Comparison of ENCODE assay signal across 8 mouse cellular contexts in genomic region chr2:181497548-181497875, GRCm38 (mm10). TPM values are rescaled to one million over a fixed set of nuclear protein-coding genes. Genes with fewer than 3 reads are reported as not detected.
DNase-seq lines count a peak whose midpoint lies in the region; ATAC-seq and TF ChIP-seq lines count a peak whose summit lies in the region.

No protein-coding gene starts in this region.

- TF ChIP-seq EP300 in liver, embryonic 14.5 days (IDR thresholded peaks at IDR 0.05; ENCODE audit: low read depth), result no peak

- no peak for TF ChIP-seq CTCF in intestine, postnatal 0 days (IDR thresholded peaks at IDR 0.05; ENCODE audit: low read depth)
- no peak; the same call in 1 of the 2 replicates for TF ChIP-seq CTCF in liver, embryonic 14.5 days (IDR thresholded peaks at IDR 0.05; ENCODE audit: low read depth)

- H3K27me3 ChIP-seq in embryonic facial prominence, embryonic 10.5 days (replicated peaks; ENCODE audit: low read depth, poor library complexity, severe bottlenecking), result no peaks in the 10 kb centered on the region
- no peaks in the 10 kb centered on the region for H3K27me3 ChIP-seq in intestine, postnatal 0 days (replicated peaks; ENCODE audit: control insufficient read depth, insufficient read depth, low read length)
- no peaks in the 10 kb centered on the region for H3K27me3 ChIP-seq in liver, embryonic 14.5 days (ENCODE audit: control insufficient read depth, insufficient read depth, low read length)

- peak; percentile 48 for DNase-seq in right cerebral cortex, adult 18-20 months
- DNase-seq in right cerebral cortex, postnatal 36 days (ENCODE audit: low spot score in 2 of 2), result no peak
- DNase-seq in embryonic facial prominence, embryonic 10.5 days (ENCODE audit: low spot score), result peak; percentile 71
- DNase-seq in heart, adult 11 months, result peak; percentile 98
- DNase-seq in liver, embryonic 14.5 days (ENCODE audit: low read depth in 3 of 3, low spot score in 3 of 3), result peak; percentile 80 to 86 (median 82)
- peak; percentile 53 to 66 for DNase-seq in natural killer cell, adult 2 months (ENCODE audit: low spot score in 2 of 2)
- peak; percentile 73 for DNase-seq in testis, postnatal 14 days (ENCODE audit: low spot score)

- ATAC-seq in intestine, postnatal 0 days, result peak; percentile 44
- ATAC-seq in liver, embryonic 14.5 days (ENCODE audit: insufficient read depth), result peak; percentile 85

- under 1% methylated on average over 12 of the region's 12 CpGs for WGBS in embryonic facial prominence, embryonic 10.5 days
- 1% methylated on average over 12 of the region's 12 CpGs for WGBS in intestine, postnatal 0 days
- 0% methylated on average over 12 of the region's 12 CpGs for WGBS in liver, embryonic 14.5 days (ENCODE audit: insufficient replicate concordance)

- peaks cover 34% of the 10 kb centered on the region for H3K36me3 ChIP-seq in embryonic facial prominence, embryonic 10.5 days (replicated peaks)
- peaks cover 26% of the 10 kb centered on the region for H3K36me3 ChIP-seq in intestine, postnatal 0 days (ENCODE audit: control insufficient read depth, insufficient read depth)
- H3K36me3 ChIP-seq in liver, embryonic 14.5 days (replicated peaks; ENCODE audit: control insufficient read depth, insufficient read depth, low read depth), result peaks cover 29% of the 10 kb centered on the region

- H3K4me2 ChIP-seq in intestine, postnatal 0 days (replicated peaks; ENCODE audit: low read depth), result peak overlapping the region; percentile 91
- peak overlapping the region; percentile 75 for H3K4me2 ChIP-seq in liver, embryonic 14.5 days (ENCODE audit: low read depth)

- peak overlapping the region; percentile 88 for H3K9ac ChIP-seq in intestine, postnatal 0 days (ENCODE audit: low read depth, low read length)
- peak overlapping the region; percentile 91 for H3K9ac ChIP-seq in liver, embryonic 14.5 days (replicated peaks)

- H3K27ac ChIP-seq in embryonic facial prominence, embryonic 10.5 days (replicated peaks), result peak overlapping the region; percentile 89
- H3K27ac ChIP-seq in intestine, postnatal 0 days (ENCODE audit: low read depth, low read length), result peak overlapping the region; percentile 97
- peak overlapping the region; percentile 96 for H3K27ac ChIP-seq in liver, embryonic 14.5 days

- peaks cover 19% of the 10 kb centered on the region for H3K4me1 ChIP-seq in embryonic facial prominence, embryonic 10.5 days
- H3K4me1 ChIP-seq in intestine, postnatal 0 days (replicated peaks; ENCODE audit: control insufficient read depth, insufficient read depth, low read length), result no peaks in the 10 kb centered on the region
- H3K4me1 ChIP-seq in liver, embryonic 14.5 days (replicated peaks; ENCODE audit: control insufficient read depth in 2 of 2, insufficient read depth in 2 of 2, low read length in 1 of 2), result peaks cover 5 to 6% of the 10 kb centered on the region in 2 experiments

- no peaks in the 10 kb centered on the region for H3K9me3 ChIP-seq in embryonic facial prominence, embryonic 10.5 days
- H3K9me3 ChIP-seq in intestine, postnatal 0 days (ENCODE audit: control insufficient read depth), result no peaks in the 10 kb centered on the region
- H3K9me3 ChIP-seq in liver, embryonic 14.5 days (ENCODE audit: control insufficient read depth, low read length), result no peaks in the 10 kb centered on the region

- peak overlapping the region; percentile 75 for H3K4me3 ChIP-seq in embryonic facial prominence, embryonic 10.5 days
- H3K4me3 ChIP-seq in intestine, postnatal 0 days (ENCODE audit: low read depth, low read length), result peak overlapping the region; percentile 91
- H3K4me3 ChIP-seq in liver, embryonic 14.5 days (ENCODE audit: insufficient read depth in 1 of 2, low read depth in 2 of 2, low read length in 2 of 2), result peak overlapping the region; percentile 77 to 79

RNA-seq across cellular contexts. Expression of gene Tpd52l2, which starts 0.6 kb away (rescaled TPM):
- polyA plus RNA-seq in embryonic facial prominence, embryonic 10.5 days (2016; fragmentation: Nextera tagmentation; extraction: Ambion mirVana), result 173 and 174 TPM in 2 replicates
- 83.7 and 88.2 TPM in 2 replicates for polyA plus RNA-seq in intestine, postnatal 0 days (2015; fragmentation: Nextera tagmentation; extraction: Ambion mirVana)
- 19.6 and 36.1 TPM in 2 replicates for polyA plus RNA-seq in liver, embryonic 14.5 days (2012; rRNA removed)
- polyA plus RNA-seq in liver, embryonic 14.5 days (2014; fragmentation: Nextera tagmentation; extraction: Ambion mirVana), result 78.3 and 80.5 TPM in 2 replicates

RNA-seq across cellular contexts. Expression of gene Abhd16b, which starts 4.5 kb away (rescaled TPM):
- 0.11 and 0.16 TPM in 2 replicates for polyA plus RNA-seq in embryonic facial prominence, embryonic 10.5 days (2016; fragmentation: Nextera tagmentation; extraction: Ambion mirVana)
- 0.07 TPM in 1 of 2 replicates, not detected in the other for polyA plus RNA-seq in intestine, postnatal 0 days (2015; fragmentation: Nextera tagmentation; extraction: Ambion mirVana)
- polyA plus RNA-seq in liver, embryonic 14.5 days (2012; rRNA removed), result 0.01 TPM in 1 of 2 replicates, not detected in the other
- polyA plus RNA-seq in liver, embryonic 14.5 days (2014; fragmentation: Nextera tagmentation; extraction: Ambion mirVana), result not detected in 2 replicates

RNA-seq across cellular contexts. Expression of gene Dnajc5, which starts 22.8 kb away (rescaled TPM):
- polyA plus RNA-seq in embryonic facial prominence, embryonic 10.5 days (2016; fragmentation: Nextera tagmentation; extraction: Ambion mirVana), result 93.3 and 93.4 TPM in 2 replicates
- 60.4 and 62.9 TPM in 2 replicates for polyA plus RNA-seq in intestine, postnatal 0 days (2015; fragmentation: Nextera tagmentation; extraction: Ambion mirVana)
- 12.5 and 13.9 TPM in 2 replicates for polyA plus RNA-seq in liver, embryonic 14.5 days (2012; rRNA removed)
- polyA plus RNA-seq in liver, embryonic 14.5 days (2014; fragmentation: Nextera tagmentation; extraction: Ambion mirVana), result 20.0 and 23.7 TPM in 2 replicates

RNA-seq across cellular contexts. Expression of gene Zbtb46, which starts 38.3 kb away (rescaled TPM):
- polyA plus RNA-seq in embryonic facial prominence, embryonic 10.5 days (2016; fragmentation: Nextera tagmentation; extraction: Ambion mirVana), result 16.4 and 20.1 TPM in 2 replicates
- polyA plus RNA-seq in intestine, postnatal 0 days (2015; fragmentation: Nextera tagmentation; extraction: Ambion mirVana), result 2.1 and 2.3 TPM in 2 replicates
- 4.4 and 5.3 TPM in 2 replicates for polyA plus RNA-seq in liver, embryonic 14.5 days (2012; rRNA removed)
- polyA plus RNA-seq in liver, embryonic 14.5 days (2014; fragmentation: Nextera tagmentation; extraction: Ambion mirVana), result 6.5 and 6.8 TPM in 2 replicates

Comparison
In these comparisons a context has a peak if more than half of its experiments do, and no peak if none do; other contexts are left out.
1. DNase-seq: peak in right cerebral cortex, adult 18-20 months (single experiment), embryonic facial prominence, embryonic 10.5 days (single experiment), heart, adult 11 months (single experiment), liver, embryonic 14.5 days (3 of 3), natural killer cell, adult 2 months (2 of 2) and testis, postnatal 14 days (single experiment); none in right cerebral cortex, postnatal 36 days (0 of 2).
2. Peak in every context shown above with its lines, with median percentiles within 50 percentile points of each other: H3K27ac ChIP-seq and H3K4me3 ChIP-seq.